Comparison of ENCODE assay signal across 23 mouse cellular contexts in the genomic region with DNA sequence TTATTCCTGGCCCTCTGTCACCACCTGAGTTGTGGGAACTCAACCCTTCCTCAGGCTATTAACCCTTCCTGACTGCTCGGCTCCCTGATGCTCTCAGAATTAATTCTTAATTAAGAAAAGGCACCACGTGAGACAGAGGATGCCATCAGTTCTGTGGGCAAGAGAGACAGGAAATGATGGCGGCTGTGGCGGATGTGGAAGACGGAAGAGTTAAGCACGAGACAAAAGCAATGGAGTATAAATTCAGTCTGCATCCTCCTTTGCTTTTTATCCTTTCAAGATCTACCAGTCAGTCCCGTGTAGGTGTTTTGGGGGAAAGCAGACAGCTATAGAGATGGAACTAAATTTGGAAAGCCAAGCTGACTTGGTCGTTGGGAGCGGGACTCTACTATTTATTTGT.
A peak's percentile ranks its signal among the peaks of the same experiment; 100 is the strongest.
DNase-seq lines count a peak whose midpoint lies in the region; ATAC-seq lines count a peak whose summit lies in the region.
"Had no signal": no experiment of that assay in that cellular context is flagged by ENCODE, and none has a peak within 500 bp of the region (broad histone marks: within the 10 kb centered on the region; RNA-seq: fewer than 3 reads in every experiment).

No protein-coding gene starts in this region.

- no peaks in the 10 kb centered on the region for H3K9me3 ChIP-seq in forebrain, embryonic 16.5 days (ENCODE audit: control insufficient read depth, low read length)
- H3K9me3 ChIP-seq: embryonic facial prominence, embryonic 12.5 days; embryonic facial prominence, embryonic 15.5 days; forebrain, embryonic 15.5 days; heart, embryonic 10.5 days; hindbrain, embryonic 15.5 days had no signal

- DNase-seq in CD4-positive, CD25-positive, alpha-beta regulatory T cell, adult 2 months (ENCODE audit: low read depth, low spot score): peak; percentile 66
- peak; percentile 61 for DNase-seq in T-cell, adult 2 months (ENCODE audit: low spot score)
- DNase-seq in kidney, adult 8-10 months: no peak
- DNase-seq in thymus, postnatal 25 days: no peak
- DNase-seq: adrenal gland, postnatal 10 days; adrenal gland, postnatal 36 days; cerebellum, adult 18-20 months; cerebellum, adult 9-10 months; cerebellum, postnatal 14 days; gastrocnemius, postnatal 10 days; gastrocnemius, postnatal 36 days; heart, adult 2 months; heart, postnatal 14 days; heart, postnatal 4 days had no signal

- peaks cover 3% of the 10 kb centered on the region; the same call in 1 of the 2 replicates for H3K27me3 ChIP-seq in forebrain, embryonic 16.5 days (replicated peaks; ENCODE audit: control insufficient read depth, insufficient read depth, low read length)
- H3K27me3 ChIP-seq: embryonic facial prominence, embryonic 12.5 days; embryonic facial prominence, embryonic 15.5 days; forebrain, embryonic 15.5 days; heart, embryonic 13.5 days; hindbrain, embryonic 15.5 days had no signal

- H3K27ac ChIP-seq in forebrain, embryonic 16.5 days (ENCODE audit: low read length): no peak overlapping the region
- H3K27ac ChIP-seq: embryonic facial prominence, embryonic 12.5 days; embryonic facial prominence, embryonic 15.5 days; forebrain, embryonic 15.5 days; heart, adult 2 months; heart, embryonic 10.5 days; heart, embryonic 13.5 days; hindbrain, embryonic 15.5 days had no signal

- H3K9ac ChIP-seq in forebrain, embryonic 16.5 days (replicated peaks; ENCODE audit: low read depth, low read length): no peak overlapping the region
- H3K9ac ChIP-seq: embryonic facial prominence, embryonic 12.5 days; embryonic facial prominence, embryonic 15.5 days; forebrain, embryonic 15.5 days; heart, embryonic 13.5 days; hindbrain, embryonic 15.5 days had no signal

- H3K4me3 ChIP-seq in forebrain, embryonic 16.5 days (replicated peaks; ENCODE audit: low read length): no peak overlapping the region
- H3K4me3 ChIP-seq: embryonic facial prominence, embryonic 12.5 days; embryonic facial prominence, embryonic 15.5 days; forebrain, embryonic 15.5 days; heart, adult 2 months; heart, embryonic 10.5 days; heart, embryonic 13.5 days; hindbrain, embryonic 15.5 days had no signal

- no peak overlapping the region for H3K4me2 ChIP-seq in forebrain, embryonic 16.5 days (ENCODE audit: low read length)
- H3K4me2 ChIP-seq: embryonic facial prominence, embryonic 12.5 days; embryonic facial prominence, embryonic 15.5 days; forebrain, embryonic 15.5 days; heart, embryonic 13.5 days; hindbrain, embryonic 15.5 days had no signal

- H3K4me1 ChIP-seq in forebrain, embryonic 16.5 days (replicated peaks; ENCODE audit: control insufficient read depth, insufficient read depth, low read length): no peaks in the 10 kb centered on the region
- H3K4me1 ChIP-seq: embryonic facial prominence, embryonic 15.5 days had no signal

- ATAC-seq in inflammation-experienced regulatory T-cells, adult 6 months: peak; percentile 80
- ATAC-seq in forebrain, embryonic 16.5 days: no peak
- ATAC-seq: forebrain, embryonic 15.5 days; intestine, embryonic 16.5 days had no signal

- WGBS in forebrain, embryonic 16.5 days: 76% methylated on average over 9 of the region's 9 CpGs

- H3K36me3 ChIP-seq in forebrain, embryonic 16.5 days (ENCODE audit: control insufficient read depth, insufficient read depth): no peaks in the 10 kb centered on the region
- H3K36me3 ChIP-seq: embryonic facial prominence, embryonic 12.5 days; embryonic facial prominence, embryonic 15.5 days; forebrain, embryonic 15.5 days; heart, embryonic 10.5 days; heart, embryonic 13.5 days; hindbrain, embryonic 15.5 days had no signal

Comparison
In these comparisons a context has a peak if more than half of its experiments do, and no peak if none do; other contexts are left out.
1. DNase-seq: peak in CD4-positive, CD25-positive, alpha-beta regulatory T cell, adult 2 months (single experiment) and T-cell, adult 2 months (single experiment); none in kidney, adult 8-10 months (0 of 2) and thymus, postnatal 25 days (single experiment).